Mouse (Mus musculus) cerebellum, postnatal 4 days (tissue): ENCODE results near the gene Synpo2.
"Not testable (repeated sequence)": the region's sequence is repeated elsewhere in the genome, so short reads cannot be mapped to it uniquely, and the experiment has no call there.

Experiments
- DNase-seq, 2 experiments: peaks; one replicate each; pipeline ENCODE4 v3.0.0; 2022; ENCODE audit warnings: low spot score in 2 of 2, mixed read lengths in 1 of 2

Synpo2 gene

DNA sequence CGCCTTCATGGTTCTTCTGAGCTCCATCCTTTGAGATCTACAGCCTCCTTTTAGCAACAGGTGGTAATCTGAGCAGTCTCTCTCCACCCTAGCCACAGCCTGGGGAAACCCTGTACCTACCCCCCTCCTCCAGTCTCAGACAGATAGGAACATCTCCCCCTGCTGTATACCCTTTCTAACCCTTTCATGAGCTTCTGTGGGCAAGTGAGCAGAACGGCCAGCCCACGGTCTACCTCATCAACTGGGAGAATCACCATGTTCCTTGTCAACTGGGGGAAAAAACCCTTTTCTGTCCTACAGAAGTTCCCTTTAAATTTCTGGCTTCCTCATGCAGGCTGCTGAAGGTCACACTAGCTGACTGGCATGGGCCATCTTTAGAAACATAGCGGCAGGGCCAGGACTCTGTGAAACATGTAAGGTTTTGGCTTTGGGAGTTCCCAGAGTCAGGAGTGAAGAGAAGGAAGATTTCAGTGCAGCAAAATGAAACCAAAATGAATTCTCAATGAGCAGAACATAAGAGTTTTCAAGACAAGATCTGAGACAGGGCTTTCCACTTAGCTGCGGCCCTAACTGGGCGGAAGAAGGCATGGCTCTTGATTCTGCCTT lies 104.7 kb downstream of the Synpo2 start:
- no peak for DNase-seq

DNA sequence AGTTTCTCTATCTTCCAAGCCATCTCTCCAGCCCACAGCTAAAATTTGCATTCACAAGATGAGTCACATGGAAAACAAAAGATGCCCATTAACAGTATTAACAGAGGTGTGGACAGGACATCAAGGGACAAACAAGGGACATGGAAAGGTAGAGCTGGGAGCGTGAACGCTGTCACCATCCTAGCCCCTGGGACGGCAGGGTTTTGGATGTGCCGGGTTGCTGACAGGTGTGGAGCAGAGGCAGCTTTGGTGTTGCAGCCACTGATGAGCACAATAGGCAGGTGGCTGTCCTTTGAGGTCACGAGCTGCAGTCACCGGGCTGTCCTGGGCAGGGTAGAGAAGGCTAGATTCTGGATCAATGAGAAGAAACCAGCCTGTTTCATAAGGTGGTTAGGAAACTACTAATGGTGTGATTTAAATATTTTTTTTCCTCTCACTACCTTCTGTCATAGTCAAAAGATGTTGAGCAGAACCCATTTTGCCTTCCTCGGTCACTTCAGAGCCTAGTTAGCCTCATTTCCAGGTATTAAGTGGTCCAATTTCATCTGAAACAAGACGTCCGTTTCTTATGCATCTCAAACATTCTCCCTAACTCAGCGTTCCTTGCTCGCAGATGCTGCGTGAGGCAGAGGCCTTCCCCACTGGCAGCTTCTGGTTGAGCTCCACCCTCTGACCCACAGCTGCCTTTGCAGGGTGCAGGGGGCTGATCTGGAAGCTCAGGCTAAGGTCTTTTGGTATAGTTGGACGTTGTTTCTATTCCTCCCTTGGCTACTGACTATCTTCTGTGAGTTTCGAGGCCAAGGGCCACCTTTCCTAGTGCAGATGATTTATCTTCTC lies 105.4 kb downstream of the Synpo2 start:
- DNase-seq, result no peak

- no peak for DNase-seq
Measured at GRCm38 (mm10) chr3:123128781-123129180, 107.2 kb downstream of the Synpo2 start.

GRCm38 (mm10) chr3:123128091-123128490 lies 107.9 kb downstream of the Synpo2 start:
- no peak for DNase-seq

- DNase-seq, result not testable (repeated sequence)
Measured at GRCm38 (mm10) chr3:123126741-123127140, 109.2 kb downstream of the Synpo2 start.

GRCm38 (mm10) chr3:123123817-123124216 lies 112.1 kb downstream of the Synpo2 start:
- DNase-seq, result no peak

GRCm38 (mm10) chr3:123122151-123123030 lies 113.6 kb downstream of the Synpo2 start:
- DNase-seq, result no peak

- DNase-seq, result no peak
Measured at GRCm38 (mm10) chr3:123116903-123117302, 119.0 kb downstream of the Synpo2 start.

- no peak for DNase-seq
Measured at GRCm38 (mm10) chr3:123115770-123116527, 120.0 kb downstream of the Synpo2 start.

DNA sequence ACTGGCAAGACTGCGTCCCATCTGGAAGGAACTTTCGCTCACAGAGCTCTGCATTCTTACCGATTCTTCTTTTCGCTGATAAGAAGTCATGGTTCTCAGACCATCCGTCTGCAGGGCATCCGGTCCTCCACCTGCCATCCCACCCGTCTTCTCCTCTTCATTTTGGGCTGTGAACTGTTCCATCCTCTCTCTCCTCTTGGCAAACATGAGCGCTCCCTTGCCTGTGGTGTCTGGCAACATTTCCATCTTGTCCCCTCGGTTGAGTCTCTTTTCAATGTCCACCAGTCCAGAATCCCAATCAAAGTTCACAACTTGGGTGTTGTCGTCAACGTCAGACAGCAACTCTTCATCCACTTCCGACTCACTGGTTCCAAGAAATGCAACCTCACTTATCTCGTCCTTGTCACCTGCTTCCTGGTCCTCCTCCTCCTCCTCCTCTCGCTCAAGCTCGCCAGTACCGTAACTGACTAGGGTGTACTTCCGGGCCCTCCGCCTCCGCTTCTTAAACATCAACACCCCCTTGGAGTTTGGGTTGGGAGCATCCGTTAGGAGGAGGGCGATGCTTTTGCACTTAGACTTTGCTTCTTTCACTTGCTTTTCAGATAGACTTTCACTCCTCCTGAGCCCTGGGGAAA lies 121.8 kb downstream of the Synpo2 start:
- no peak for DNase-seq

GRCm38 (mm10) chr3:123112781-123113180 lies 123.2 kb downstream of the Synpo2 start:
- DNase-seq, result no peak

- no peak for DNase-seq
Measured at GRCm38 (mm10) chr3:123111071-123111711, 124.8 kb downstream of the Synpo2 start.

- no peak for DNase-seq
Measured at GRCm38 (mm10) chr3:123107830-123108549, 128.0 kb downstream of the Synpo2 start.

- no peak for DNase-seq
Measured at GRCm38 (mm10) chr3:123104325-123104724, 131.6 kb downstream of the Synpo2 start.

- peak; percentile 56 to 72 for DNase-seq
Measured at GRCm38 (mm10) chr3:123103151-123103860, 132.6 kb downstream of the Synpo2 start.

GRCm38 (mm10) chr3:123101761-123102160 lies 134.2 kb downstream of the Synpo2 start:
- DNase-seq, result no peak

- no peak for DNase-seq
Measured at GRCm38 (mm10) chr3:123095111-123095510, 140.8 kb downstream of the Synpo2 start.

DNA sequence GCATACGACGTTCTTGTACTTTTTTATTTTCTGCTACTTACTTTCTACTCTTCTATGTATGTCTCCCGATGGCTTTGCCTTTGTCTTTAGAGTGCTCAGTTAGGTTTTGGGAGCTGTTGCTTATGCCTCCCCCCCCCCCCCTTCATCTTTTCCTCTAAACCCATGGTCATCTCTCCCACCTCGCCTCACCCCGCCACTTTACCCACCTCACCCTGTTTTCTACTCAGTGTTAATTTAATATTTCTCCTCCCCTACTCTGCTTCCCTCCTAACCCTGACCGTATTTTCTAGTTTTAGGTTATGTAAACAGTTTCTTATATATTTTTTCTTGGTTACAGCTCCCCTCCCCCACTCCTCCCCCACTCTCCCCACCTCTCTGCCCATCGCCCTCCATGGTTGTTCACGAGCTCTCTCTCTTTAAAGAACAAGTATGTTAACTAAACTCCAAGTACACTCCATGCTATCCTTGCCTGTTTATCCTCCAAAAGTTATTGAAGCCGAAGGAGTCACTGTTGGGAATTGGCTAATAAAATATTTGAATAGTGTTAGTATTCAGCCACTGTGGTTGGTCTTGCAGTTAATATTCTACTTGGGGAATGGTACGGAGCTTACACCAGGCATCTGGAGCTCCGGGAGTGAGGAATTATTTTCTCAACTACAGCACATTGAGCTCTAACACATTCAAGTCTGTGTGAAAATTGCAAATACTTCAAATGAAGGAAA lies 142.1 kb downstream of the Synpo2 start:
- DNase-seq, result no peak
